Mouse (Mus musculus) urinary bladder, adult 18-20 months (tissue): ENCODE results near the gene Rspo4.
A peak's percentile ranks its signal among the peaks of the same experiment; 100 is the strongest.

ENCODE experiments used
- DNase-seq, 2 experiments: peaks; one replicate each; pipeline ENCODE4 v3.0.0; 2022; ENCODE audit warnings: low spot score in 2 of 2, mixed read lengths in 2 of 2

Gene Rspo4

DNA sequence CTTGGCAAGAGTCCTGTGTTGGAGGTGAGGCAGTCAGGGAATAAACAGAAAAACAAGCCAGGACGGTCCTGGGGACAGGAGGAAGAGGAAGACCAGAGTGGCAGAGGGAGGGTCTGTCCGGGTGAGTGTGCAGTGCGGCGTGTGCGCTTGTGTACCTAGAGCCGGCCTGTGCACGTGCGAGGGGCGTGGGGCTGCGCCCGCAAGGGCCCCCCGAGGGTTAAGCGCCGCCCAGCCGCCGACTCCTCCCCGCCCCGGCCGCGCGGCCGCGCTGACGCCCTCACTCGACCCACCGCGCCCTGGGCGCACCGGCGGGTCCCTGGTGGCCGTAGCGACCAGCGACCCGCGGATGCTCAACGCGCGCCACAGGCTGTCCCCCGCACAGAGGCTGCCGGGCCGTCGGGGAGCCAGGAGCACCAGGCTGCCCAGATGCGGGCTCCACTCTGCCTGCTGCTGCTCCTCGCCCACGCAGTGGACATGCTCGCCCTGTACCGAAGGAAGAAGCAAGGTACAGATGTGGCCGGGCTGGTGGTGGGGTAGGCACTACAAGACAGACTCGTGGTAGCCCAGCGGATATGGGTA, at the start of gene Rspo4:
TSS of gene Rspo4 (plus strand) at position 280 of the 579 bp plus-strand sequence.
- no peak for DNase-seq

GRCm38 (mm10) chr2:151815586-151815985, 27.1 kb upstream of the Rspo4 start:
- no peak for DNase-seq

- no peak for DNase-seq
Measured at GRCm38 (mm10) chr2:151862257-151862810, 19.6 kb downstream of the Rspo4 start.

- DNase-seq: no peak
Measured at GRCm38 (mm10) chr2:151864941-151865340, 22.2 kb downstream of the Rspo4 start.

- DNase-seq: peak in 1 of 2 experiments; percentile 16
Measured at GRCm38 (mm10) chr2:151866487-151866886, 23.8 kb downstream of the Rspo4 start.

GRCm38 (mm10) chr2:151868196-151868595, 25.5 kb downstream of the Rspo4 start:
- DNase-seq: no peak

- no peak for DNase-seq
Measured at GRCm38 (mm10) chr2:151874551-151874950, 31.8 kb downstream of the Rspo4 start.

- peak; percentile 16 to 21 for DNase-seq
Measured at GRCm38 (mm10) chr2:151876012-151876485, 33.3 kb downstream of the Rspo4 start.

DNA sequence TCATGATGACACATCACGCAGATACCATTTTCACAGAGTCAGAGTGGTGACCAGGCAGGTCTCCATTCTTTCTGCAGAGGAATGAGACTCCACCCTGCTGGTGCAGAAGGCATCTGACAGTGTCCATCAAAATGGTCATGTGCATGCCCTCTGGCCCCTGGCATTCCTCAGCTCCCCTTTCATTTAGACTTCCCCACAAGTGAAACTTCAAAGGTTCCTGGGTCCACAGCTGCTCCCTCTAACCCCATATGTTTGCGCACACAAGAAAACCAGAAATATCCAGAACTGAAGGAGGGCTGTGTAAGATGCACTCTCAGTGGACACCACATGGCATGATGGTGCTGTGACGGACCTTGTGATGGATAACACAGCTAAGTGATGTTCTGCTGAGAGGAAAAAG, 35.9 kb downstream of the Rspo4 start:
- DNase-seq: no peak

- no peak for DNase-seq
Measured at GRCm38 (mm10) chr2:151879760-151880159, 37.0 kb downstream of the Rspo4 start.

- no peak for DNase-seq
Measured at GRCm38 (mm10) chr2:151891031-151891430, 48.3 kb downstream of the Rspo4 start.

- DNase-seq: no peak
Measured at GRCm38 (mm10) chr2:151893122-151893774, 50.5 kb downstream of the Rspo4 start.

- DNase-seq: no peak
Measured at GRCm38 (mm10) chr2:151894209-151894980, 51.7 kb downstream of the Rspo4 start.

GRCm38 (mm10) chr2:151895911-151896310, 53.2 kb downstream of the Rspo4 start:
- DNase-seq: no peak

GRCm38 (mm10) chr2:151898106-151898505, 55.4 kb downstream of the Rspo4 start:
- no peak for DNase-seq

- no peak for DNase-seq
Measured at GRCm38 (mm10) chr2:151900845-151901244, 58.1 kb downstream of the Rspo4 start.

GRCm38 (mm10) chr2:151903267-151903666, 60.5 kb downstream of the Rspo4 start:
- DNase-seq: no peak

GRCm38 (mm10) chr2:151903933-151904332, 61.2 kb downstream of the Rspo4 start:
- no peak for DNase-seq

DNA sequence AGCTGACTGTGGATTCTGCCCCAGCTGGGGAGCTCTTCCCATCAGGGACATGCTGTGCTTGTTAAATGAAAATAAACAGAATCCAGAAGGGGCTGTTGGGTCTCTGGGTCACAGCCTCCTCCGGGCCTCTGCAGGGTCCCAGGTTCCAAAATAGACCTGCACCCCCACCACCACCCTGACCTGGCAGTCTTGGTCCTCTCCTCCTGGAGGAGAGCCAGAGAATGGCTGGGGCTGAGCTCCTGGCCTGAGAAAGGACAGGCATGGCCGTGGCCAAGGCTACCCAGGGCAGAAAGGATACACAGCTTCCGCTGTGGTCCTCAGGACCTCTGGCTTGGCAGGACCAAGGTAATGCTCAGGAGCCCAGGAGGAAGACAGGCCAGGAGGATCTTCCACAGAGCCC, 61.9 kb downstream of the Rspo4 start:
- DNase-seq: no peak

DNA sequence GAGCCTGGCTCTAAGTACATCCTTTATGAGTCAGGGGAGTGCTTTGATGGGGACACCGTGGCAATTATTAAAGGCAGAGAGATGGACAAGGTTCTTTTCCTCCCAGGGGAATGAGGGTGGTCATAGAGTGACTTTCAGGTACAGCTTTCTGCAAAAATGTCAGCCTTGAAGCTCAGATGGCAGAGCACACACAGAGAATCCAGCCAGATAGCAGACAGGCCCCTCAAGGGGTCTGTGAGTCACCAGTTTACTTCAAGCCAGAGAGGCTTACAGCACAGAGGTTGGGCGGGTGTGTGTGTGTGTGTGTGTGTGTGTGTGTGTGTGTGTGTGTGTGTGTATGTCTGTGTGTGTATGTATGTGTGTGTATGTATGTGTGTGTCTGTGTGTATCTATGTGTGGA, 64.3 kb downstream of the Rspo4 start:
- DNase-seq: no peak

DNA sequence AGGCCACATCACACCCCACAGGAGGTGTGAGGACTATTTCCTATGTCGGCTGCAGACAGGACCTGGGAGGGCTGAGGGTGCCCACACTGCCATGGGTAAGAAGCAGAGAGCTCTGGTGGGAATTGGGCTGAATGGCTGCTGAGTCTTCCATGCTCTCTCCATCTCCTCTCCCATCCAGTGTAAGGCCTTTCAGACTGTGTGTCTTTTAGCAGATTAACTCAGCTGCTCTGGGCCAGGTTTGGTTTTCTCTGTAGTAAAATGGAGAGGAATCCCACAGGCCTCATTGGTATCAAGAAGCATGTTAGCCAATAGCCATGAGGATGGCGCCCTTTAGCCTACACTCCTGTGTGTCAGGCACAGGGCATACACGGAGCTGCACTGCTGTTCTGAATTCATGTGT, 66.7 kb downstream of the Rspo4 start:
- no peak for DNase-seq

DNA sequence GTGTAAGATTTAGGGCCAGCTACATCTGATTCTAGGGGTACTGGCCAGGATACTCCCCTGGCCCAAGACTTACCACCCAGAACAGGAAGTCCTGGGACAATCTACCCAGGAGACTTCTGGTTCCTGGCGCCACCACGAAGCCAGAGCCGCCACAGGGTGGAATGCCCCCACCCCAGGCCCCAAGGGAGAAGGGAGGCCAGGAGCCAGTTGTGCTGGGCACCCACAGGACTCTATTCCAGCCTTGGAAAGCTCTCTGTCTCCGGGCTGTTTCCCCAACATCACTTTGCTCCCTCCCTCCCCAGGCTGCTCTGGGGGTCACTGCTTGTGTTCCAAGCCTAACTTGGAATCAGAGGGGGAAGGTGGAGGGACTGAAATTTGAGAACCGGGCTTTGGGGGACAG, 67.8 kb downstream of the Rspo4 start:
- DNase-seq: no peak
